Mouse (Mus musculus): Measurements from ENCODE around the gene Ccs.

DNA sequence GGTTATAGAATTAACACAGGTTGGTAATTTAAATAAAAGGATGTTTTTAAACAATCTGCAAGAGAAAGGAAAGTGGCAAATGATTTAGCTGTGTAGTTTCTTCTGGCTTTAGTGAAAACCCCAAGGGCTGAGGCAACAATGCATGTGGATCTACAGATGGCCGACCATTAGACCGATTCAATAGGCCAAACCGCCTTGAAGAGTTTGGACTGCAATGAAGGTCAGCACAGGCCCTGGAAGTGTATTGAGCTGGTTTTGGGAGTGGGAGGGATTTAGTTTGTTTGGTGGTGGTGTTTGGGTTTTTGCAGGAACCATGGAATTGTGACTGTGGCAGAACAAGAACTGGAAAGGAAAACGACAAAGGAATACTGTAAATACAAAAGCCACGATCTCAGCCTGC, 40.0 kb downstream of the Ccs start:
- no peak for TF ChIP-seq CTCF (IDR thresholded peaks at IDR 0.05; ENCODE audit: extremely low read depth, insufficient read depth, low read length)
- TF ChIP-seq POLR2A (IDR thresholded peaks at IDR 0.05; ENCODE audit: extremely low read depth, insufficient read depth, low read length) = no peak

Measured in cortical plate, adult 2 months (tissue).